Mouse (Mus musculus): ENCODE results near the gene Fbln2.

DNA sequence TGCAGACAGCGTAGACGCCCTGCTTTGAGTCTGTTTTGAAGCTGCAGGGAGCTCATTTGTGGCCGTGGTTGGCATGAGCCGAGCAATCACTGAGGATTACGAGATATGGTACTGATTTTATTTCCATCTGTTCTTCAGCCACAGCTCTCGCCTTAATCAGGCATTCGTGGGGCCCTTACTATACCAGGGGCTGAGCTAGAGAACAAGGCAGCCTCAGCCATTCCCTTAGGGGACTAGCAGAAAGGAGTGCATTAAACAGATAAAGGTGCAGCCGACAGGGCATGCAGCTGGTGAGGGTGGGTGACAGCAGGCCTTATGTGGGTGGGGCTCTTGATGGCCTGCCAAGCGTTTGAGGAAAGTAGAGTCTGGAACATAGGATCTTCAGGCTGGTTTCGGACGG, 23.8 kb downstream of the Fbln2 start:
- TF ChIP-seq CTCF (IDR thresholded peaks at IDR 0.05; ENCODE audit: low read depth) (no peak), EP300 (IDR thresholded peaks at IDR 0.05; ENCODE audit: low read depth) (no peak)

Data from heart, postnatal 0 days (tissue).